Mouse (Mus musculus) midbrain, embryonic 11.5 days (tissue): ENCODE results near the gene Lipm. TPM values are rescaled to one million over a fixed set of nuclear protein-coding genes. Genes with fewer than 3 reads are reported as not detected.

Experiments used
- microRNA-seq: library from miRNA; unstranded; fragments of <30 nt; microRNA quantifications from one replicate; pipeline ENCODE4, GENCODE M21; 2017
- polyA plus RNA-seq: library from polyadenylated mRNA; unstranded; fragments of >200 nt; fragmentation: Nextera tagmentation; extraction: Ambion mirVana; gene quantifications from 2 replicates; pipeline ENCODE4 v1.2.1, GENCODE M21; 2014

The Lipm gene
- polyA plus RNA-seq, 1 experiment from 2014 or later: not detected

Small RNA genes within 50 kb of the gene (microRNA-seq; reads per million reads assigned to microRNA genes)
- not detected for gene Gm23334

Other genes with a start within 250 kb of the Lipm start
- gene Lipf, start 139.7 kb upstream of the Lipm start, polyA plus RNA-seq: not detected in 2 replicates
- not detected in 2 replicates for gene Lipk, start 92.6 kb upstream of the Lipm start, polyA plus RNA-seq
- gene Lipn, start 33.6 kb upstream of the Lipm start, polyA plus RNA-seq: not detected in 2 replicates
- not detected in 2 replicates for gene Ankrd22, start 65.1 kb downstream of the Lipm start, polyA plus RNA-seq
- 1.6 and 1.9 TPM in 2 replicates for gene Stambpl1, start 91.3 kb downstream of the Lipm start, polyA plus RNA-seq
- 31.5 and 34.9 TPM in 2 replicates for gene Acta2, start 154.7 kb downstream of the Lipm start, polyA plus RNA-seq
- gene Fas, start 189.7 kb downstream of the Lipm start, polyA plus RNA-seq: 0.36 and 0.81 TPM in 2 replicates